Mouse (Mus musculus) myocyte (in vitro differentiated cells): ENCODE measurements around the gene Ube2l6. TPM values are rescaled to one million over a fixed set of nuclear protein-coding genes. Genes with fewer than 3 reads are reported as not detected.

Experiments
- H3K27me3 ChIP-seq: one replicate; pipeline ENCODE4 v1.6.1; 2011; ENCODE audit not compliant: control insufficient read depth, insufficient read depth, insufficient read length
- H3K36me3 ChIP-seq: one replicate; pipeline ENCODE4 v1.6.1; 2011; ENCODE audit not compliant: control insufficient read depth, insufficient read depth
- H3K4me2 ChIP-seq: one replicate; pipeline ENCODE4 v1.6.1; 2011; ENCODE audit warnings: low read depth, control low read depth
- H3K4me3 ChIP-seq: one replicate; pipeline ENCODE4 v1.5.1; 2011; ENCODE audit warnings: mild to moderate bottlenecking, control low read depth, moderate library complexity
- H3K79me2 ChIP-seq: one replicate; pipeline ENCODE4 v1.6.1; 2011; ENCODE audit not compliant: control insufficient read depth, insufficient read depth
- H3ac ChIP-seq: one replicate; pipeline ENCODE4 v1.6.1; 2011; ENCODE audit not compliant: control insufficient read depth, insufficient read length
- CEBPB ChIP-seq: IDR thresholded peaks from 2 replicates; pipeline ENCODE4 v1.6.1; 2011; ENCODE audit warnings: mild to moderate bottlenecking, moderate library complexity; ENCODE audit not compliant: poor library complexity, insufficient read depth, severe bottlenecking
- E2F4 ChIP-seq: IDR thresholded peaks from one replicate; pipeline ENCODE4 v1.6.1; 2011; ENCODE audit warnings: mild to moderate bottlenecking, control low read depth, moderate library complexity; ENCODE audit not compliant: insufficient read depth
- MYOD1 ChIP-seq, 3 experiments: IDR thresholded peaks; one replicate each; pipeline ENCODE4 v1.6.1; 2011; ENCODE audit warnings: control low read depth in 2 of 3, low read depth in 2 of 3, mild to moderate bottlenecking in 2 of 3, moderate library complexity in 1 of 3; ENCODE audit not compliant: insufficient read length in 2 of 3, control insufficient read depth in 1 of 3
- MYOG ChIP-seq, 3 experiments: IDR thresholded peaks; one replicate each; pipeline ENCODE4 v1.6.1; 2011; ENCODE audit warnings: control low read depth in 2 of 3, low read depth in 2 of 3, mild to moderate bottlenecking in 2 of 3; ENCODE audit not compliant: insufficient read length in 2 of 3, control insufficient read depth in 1 of 3, insufficient read depth in 1 of 3
- POLR2A ChIP-seq: IDR thresholded peaks from one replicate; pipeline ENCODE4 v1.6.1; 2011; ENCODE audit warnings: low read depth, mild to moderate bottlenecking, control low read depth, moderate library complexity; ENCODE audit not compliant: insufficient read length
- POLR2AphosphoS2 ChIP-seq: IDR thresholded peaks from one replicate; pipeline ENCODE4 v1.6.1; 2011; ENCODE audit warnings: low read depth, control low read depth; ENCODE audit not compliant: insufficient read length
- REST ChIP-seq: IDR thresholded peaks from one replicate; pipeline ENCODE4 v1.6.1; 2011; ENCODE audit warnings: mild to moderate bottlenecking, control low read depth, moderate library complexity; ENCODE audit not compliant: insufficient read depth, insufficient read length
- SRF ChIP-seq: IDR thresholded peaks from one replicate; pipeline ENCODE4 v1.6.1; 2011; ENCODE audit warnings: low read depth; ENCODE audit not compliant: control insufficient read depth, insufficient read length
- TCF12 ChIP-seq: IDR thresholded peaks from one replicate; pipeline ENCODE4 v1.6.1; 2011; ENCODE audit warnings: mild to moderate bottlenecking, control low read depth; ENCODE audit not compliant: poor library complexity, insufficient read depth, severe bottlenecking
- TCF3 ChIP-seq: IDR thresholded peaks from one replicate; pipeline ENCODE4 v1.6.1; 2011; ENCODE audit warnings: low read depth, control low read depth; ENCODE audit not compliant: insufficient read length
- USF1 ChIP-seq: IDR thresholded peaks from one replicate; pipeline ENCODE4 v1.6.1; 2011; ENCODE audit warnings: low read depth, mild to moderate bottlenecking, control low read depth, moderate library complexity
- polyA plus RNA-seq: library from polyadenylated mRNA; unstranded; fragments of >200 nt; fragmentation: generic; extraction: Trizol; gene quantifications from one replicate; pipeline ENCODE4 v1.2.1, GENCODE M21; 2012; ENCODE audit warnings: missing spikeins

The Ube2l6 gene
- polyA plus RNA-seq, 1 experiment = 16.2 TPM

- H3ac ChIP-seq = peak overlapping the region; percentile 9
- peak overlapping the region; percentile 76 for H3K4me3 ChIP-seq
- no peaks in the 10 kb centered on the region for H3K27me3 ChIP-seq
- TF ChIP-seq MYOG (IDR thresholded peaks at IDR 0.05; ENCODE audit: control insufficient read depth in 1 of 3, insufficient read depth in 1 of 3, insufficient read length in 2 of 3, low read depth in 2 of 3) = no peak
- no peak for TF ChIP-seq POLR2A
- TF ChIP-seq TCF3 = no peak
- no peak for TF ChIP-seq USF1
- TF ChIP-seq E2F4 = no peak
- TF ChIP-seq MYOD1 (IDR thresholded peaks at IDR 0.05; ENCODE audit: control insufficient read depth in 1 of 3, insufficient read length in 2 of 3, low read depth in 2 of 3) = no peak
- TF ChIP-seq CEBPB = no peak
- TF ChIP-seq SRF = no peak
- no peak for TF ChIP-seq REST
- no peaks in the 10 kb centered on the region for H3K36me3 ChIP-seq
- peak overlapping the region; percentile 84 for H3K4me2 ChIP-seq
- H3K79me2 ChIP-seq = peaks cover 18% of the 10 kb centered on the region
Measured at GRCm38 (mm10) chr2:84827283-84827920, 28.8 kb downstream of the Ube2l6 start.

GRCm38 (mm10) chr2:84831666-84832391, 33.2 kb downstream of the Ube2l6 start:
- Histone ChIP-seq H3K27me3 (no peaks in the 10 kb centered on the region), H3K4me2 (no peak overlapping the region), H3K79me2 (peaks cover 18% of the 10 kb centered on the region), H3K36me3 (no peaks in the 10 kb centered on the region), H3K4me3 (no peak overlapping the region), H3ac (no peak overlapping the region)
- TF ChIP-seq MYOG (IDR thresholded peaks at IDR 0.05; ENCODE audit: control insufficient read depth in 1 of 3, insufficient read depth in 1 of 3, insufficient read length in 2 of 3, low read depth in 2 of 3) (peak in 1 of 3 experiments; percentile 18), USF1 (no peak), MYOD1 (IDR thresholded peaks at IDR 0.05; ENCODE audit: control insufficient read depth in 1 of 3, insufficient read length in 2 of 3, low read depth in 2 of 3) (no peak), TCF12 (no peak), SRF (no peak), POLR2AphosphoS2 (no peak)

GRCm38 (mm10) chr2:84837107-84837506, 38.5 kb downstream of the Ube2l6 start:
- Histone ChIP-seq H3K4me3 (no peak overlapping the region), H3K79me2 (no peaks in the 10 kb centered on the region), H3K27me3 (no peaks in the 10 kb centered on the region), H3ac (no peak overlapping the region), H3K36me3 (no peaks in the 10 kb centered on the region), H3K4me2 (no peak overlapping the region)
- no peak for TF ChIP-seq CEBPB
- no peak for TF ChIP-seq SRF
- TF ChIP-seq E2F4 = no peak

- TF ChIP-seq POLR2A (no peak), CEBPB (no peak), MYOG (IDR thresholded peaks at IDR 0.05; ENCODE audit: control insufficient read depth in 1 of 3, insufficient read depth in 1 of 3, insufficient read length in 2 of 3, low read depth in 2 of 3) (no peak), TCF3 (no peak), MYOD1 (IDR thresholded peaks at IDR 0.05; ENCODE audit: control insufficient read depth in 1 of 3, insufficient read length in 2 of 3, low read depth in 2 of 3) (no peak), POLR2AphosphoS2 (no peak), E2F4 (no peak), TCF12 (no peak), USF1 (no peak)
- Histone ChIP-seq H3K4me3 (no peak overlapping the region), H3ac (no peak overlapping the region), H3K36me3 (no peaks in the 10 kb centered on the region), H3K27me3 (no peaks in the 10 kb centered on the region), H3K79me2 (no peaks in the 10 kb centered on the region), H3K4me2 (no peak overlapping the region)
Measured at GRCm38 (mm10) chr2:84837817-84838592, 39.4 kb downstream of the Ube2l6 start.

- TF ChIP-seq MYOG (IDR thresholded peaks at IDR 0.05; ENCODE audit: control insufficient read depth in 1 of 3, insufficient read depth in 1 of 3, insufficient read length in 2 of 3, low read depth in 2 of 3) = no peak
- no peak for TF ChIP-seq CEBPB
- TF ChIP-seq TCF3 = no peak
- no peak for TF ChIP-seq TCF12
- no peak for TF ChIP-seq POLR2AphosphoS2
- TF ChIP-seq SRF = no peak
Measured at GRCm38 (mm10) chr2:84838593-84838949, 39.9 kb downstream of the Ube2l6 start, which contains the start of gene Slc43a1. Gene Slc43a1, plus strand, starts transcription at chr2:84838850.

More at GRCm38 (mm10) chr2:84838593-84838949, 39.9 kb downstream of the Ube2l6 start, which contains the start of gene Slc43a1:
- Histone ChIP-seq H3K27me3 (no peaks in the 10 kb centered on the region), H3K4me3 (peak within 1 kb of the TSS; percentile 55), H3ac (peak within 1 kb of the TSS; percentile 63), H3K36me3 (no peaks in the 10 kb centered on the region), H3K79me2 (no peaks in the 10 kb centered on the region), H3K4me2 (peak within 1 kb of the TSS; percentile 99)
